Mouse (Mus musculus) stomach, postnatal 0 days (tissue): ENCODE data around the gene Hist1h4d. TPM values are rescaled to one million over a fixed set of nuclear protein-coding genes. Genes with fewer than 3 reads are reported as not detected.
"Not testable (repeated sequence)": the region's sequence is repeated elsewhere in the genome, so short reads cannot be mapped to it uniquely, and the experiment has no call there.

Source experiments
- ATAC-seq: fragments of 200-750 bp; cut with Nextera tagmentation; 2 replicates; pipeline ENCODE4 v1.8.0; 2017; ENCODE audit not compliant: low FRiP score, low TSS enrichment
- DNase-seq: peaks from one replicate; pipeline ENCODE4 v3.0.0-alpha.2; 2016; ENCODE audit warnings: low spot score
- H3K27ac ChIP-seq: fragments of 300-500 bp; sonication (generic); replicated peaks from 2 replicates; pipeline ENCODE4 v1.5.1; 2014; ENCODE audit warnings: mild to moderate bottlenecking, control low read depth
- H3K27me3 ChIP-seq: fragments of 300-500 bp; sonication (generic); 2 replicates; pipeline ENCODE4 v1.6.1; 2014; ENCODE audit warnings: low read length; ENCODE audit not compliant: control insufficient read depth, insufficient read depth
- H3K36me3 ChIP-seq: fragments of 300-500 bp; sonication (generic); 2 replicates; pipeline ENCODE4 v1.6.1; 2014; ENCODE audit warnings: low read length, mixed read lengths; ENCODE audit not compliant: control insufficient read depth, insufficient read depth
- H3K4me1 ChIP-seq: fragments of 300-500 bp; sonication (generic); replicated peaks from 2 replicates; pipeline ENCODE4 v1.6.1; 2014; ENCODE audit warnings: antibody characterized with exemption; ENCODE audit not compliant: control insufficient read depth, insufficient read depth
- H3K4me2 ChIP-seq: fragments of 300-500 bp; sonication (generic); replicated peaks from 2 replicates; pipeline ENCODE4 v1.6.1; 2014; ENCODE audit warnings: low read depth, mild to moderate bottlenecking, control low read depth, moderate library complexity
- H3K4me3 ChIP-seq: fragments of 300-500 bp; sonication (generic); 2 replicates; pipeline ENCODE4 v1.5.1; 2014; ENCODE audit warnings: low read depth, low read length, control low read depth
- H3K9ac ChIP-seq: fragments of 300-500 bp; sonication (generic); 2 replicates; pipeline ENCODE4 v1.6.1; 2014; ENCODE audit warnings: mild to moderate bottlenecking, low read length, control low read depth, mixed read lengths
- H3K9me3 ChIP-seq: fragments of 300-500 bp; sonication (generic); 2 replicates; pipeline ENCODE4 v1.6.1; 2016; ENCODE audit warnings: low read length; ENCODE audit not compliant: control insufficient read depth
- CTCF ChIP-seq: IDR thresholded peaks from 2 replicates; pipeline ENCODE4 v1.5.1; 2016; ENCODE audit warnings: antibody characterized with exemption, low read depth, mild to moderate bottlenecking, moderate library complexity
- EP300 ChIP-seq: optimal IDR thresholded peaks from 2 replicates; pipeline ENCODE3; 2016; ENCODE audit warnings: antibody characterized with exemption
- WGBS: fragments of 180-500 bp; shearing (Covaris S2); extraction: QIAGEN DNeasy Blood & Tissue Kit; methylation state at CpG from one replicate; pipeline ENCODE4 v1.1.7; 2014; 5-methylcytosine and 5-hydroxymethylcytosine counted together
- polyA plus RNA-seq: library from polyadenylated mRNA; unstranded; fragments of >200 nt; fragmentation: Nextera tagmentation; extraction: Ambion mirVana; gene quantifications from 2 replicates; pipeline ENCODE4 v1.2.1, GENCODE M21; 2015

Hist1h4d gene
- polyA plus RNA-seq, 1 experiment from 2014 or later = 48.7 TPM

- no peaks in the 10 kb centered on the region for H3K36me3 ChIP-seq
- H3K9ac ChIP-seq = peak overlapping the region; percentile 76
- under 1% methylated on average over 21 of the region's 21 CpGs for WGBS
- H3K4me1 ChIP-seq = 0 out of 2 replicates have a peak, but pooled peaks cover 2% of the 10 kb centered on the region
- H3K9me3 ChIP-seq = no peaks in the 10 kb centered on the region
- peak overlapping the region; percentile 80 for H3K4me2 ChIP-seq
- DNase-seq (peak; percentile 83), ATAC-seq (peak; percentile 43; the same call in 1 of the 2 replicates)
- H3K27ac ChIP-seq = peak overlapping the region; percentile 97
- TF ChIP-seq EP300 (no peak), CTCF (no peak)
- no peaks in the 10 kb centered on the region for H3K27me3 ChIP-seq
- H3K4me3 ChIP-seq = peak overlapping the region; percentile 57
Measured at GRCm38 (mm10) chr13:23585029-23585441, 3.6 kb downstream of the Hist1h4d start.

GRCm38 (mm10) chr13:23585442-23586098 is 4.2 kb downstream of the Hist1h4d start:
- under 1% methylated on average over 18 of the region's 36 CpGs for WGBS
- peak overlapping the region; percentile 57 for H3K4me3 ChIP-seq
- ATAC-seq = peak; percentile 89
- peak overlapping the region; percentile 76 for H3K9ac ChIP-seq
- not testable (repeated sequence) for H3K36me3 ChIP-seq, H3K9me3 ChIP-seq, H3K27me3 ChIP-seq, H3K4me1 ChIP-seq
- DNase-seq = peak; percentile 63
- peak overlapping the region; percentile 97 for H3K27ac ChIP-seq
- peak overlapping the region; percentile 80 for H3K4me2 ChIP-seq

GRCm38 (mm10) chr13:23586099-23586939 is 4.9 kb downstream of the Hist1h4d start:
- Histone ChIP-seq H3K4me3 (peak overlapping the region; percentile 57), H3K27ac (peak overlapping the region; percentile 93), H3K4me1 (0 out of 2 replicates have a peak, but pooled peaks cover 2% of the 10 kb centered on the region), H3K9me3 (no peaks in the 10 kb centered on the region), H3K36me3 (no peaks in the 10 kb centered on the region), H3K27me3 (no peaks in the 10 kb centered on the region), H3K9ac (peak overlapping the region; percentile 62), H3K4me2 (peak overlapping the region; percentile 67)
- no peak for DNase-seq
- no peak for ATAC-seq
- WGBS = under 1% methylated on average over 22 of the region's 22 CpGs
- TF ChIP-seq EP300 (no peak), CTCF (no peak)

DNA sequence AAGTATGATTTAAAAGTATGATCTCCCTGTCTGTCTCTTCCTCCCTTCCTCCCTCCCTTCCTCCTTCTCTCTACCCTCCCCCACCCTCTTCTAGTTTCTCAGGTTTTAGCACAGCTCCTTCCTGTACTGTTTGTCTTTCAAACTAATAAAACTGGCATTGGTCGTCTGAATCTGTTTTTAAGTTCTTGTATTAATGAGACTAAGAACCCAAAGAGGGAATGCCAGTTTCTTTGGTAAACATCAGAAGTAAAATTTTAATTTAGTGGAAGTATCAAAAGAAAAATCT is 5.5 kb downstream of the Hist1h4d start:
- Histone ChIP-seq H3K27me3 (no peaks in the 10 kb centered on the region), H3K4me3 (peak overlapping the region; percentile 57), H3K27ac (peak overlapping the region; percentile 93), H3K9me3 (no peaks in the 10 kb centered on the region), H3K4me1 (0 out of 2 replicates have a peak, but pooled peaks cover 2% of the 10 kb centered on the region), H3K36me3 (no peaks in the 10 kb centered on the region), H3K4me2 (peak overlapping the region; percentile 67), H3K9ac (peak overlapping the region; percentile 62)
- TF ChIP-seq CTCF (no peak), EP300 (no peak)
- WGBS = 3% methylated on average over 1 of the region's 1 CpGs
- DNase-seq (no peak), ATAC-seq (no peak)

DNA sequence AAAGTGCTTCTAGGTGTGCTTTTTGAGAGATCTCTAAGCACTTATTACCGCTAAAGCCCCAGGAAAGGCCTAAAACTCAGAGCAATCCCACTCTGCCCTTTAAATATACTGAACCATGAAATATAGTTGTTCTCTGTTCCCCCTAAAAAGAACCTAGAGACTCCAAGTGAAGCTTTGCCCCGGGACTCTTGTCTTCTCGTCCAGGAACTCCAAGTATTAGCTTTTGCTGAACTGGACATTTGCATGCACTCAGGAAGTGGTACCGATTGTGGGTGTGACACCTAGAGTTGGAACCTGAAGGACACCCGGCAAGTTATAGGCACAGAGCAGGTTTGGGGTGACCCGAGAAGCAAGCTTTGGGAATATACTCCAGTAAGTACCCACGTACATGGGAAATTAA is 9.8 kb downstream of the Hist1h4d start:
- DNase-seq (no peak), ATAC-seq (no peak)
- 93% methylated on average over 7 of the region's 7 CpGs for WGBS
- H3K27ac ChIP-seq = no peak overlapping the region
- H3K4me2 ChIP-seq = no peak overlapping the region
- no peaks in the 10 kb centered on the region for H3K4me1 ChIP-seq
- no peaks in the 10 kb centered on the region for H3K27me3 ChIP-seq
- no peak for TF ChIP-seq EP300
- no peaks in the 10 kb centered on the region for H3K36me3 ChIP-seq
- no peak overlapping the region for H3K9ac ChIP-seq
- H3K4me3 ChIP-seq = no peak overlapping the region
- H3K9me3 ChIP-seq = no peaks in the 10 kb centered on the region

DNA sequence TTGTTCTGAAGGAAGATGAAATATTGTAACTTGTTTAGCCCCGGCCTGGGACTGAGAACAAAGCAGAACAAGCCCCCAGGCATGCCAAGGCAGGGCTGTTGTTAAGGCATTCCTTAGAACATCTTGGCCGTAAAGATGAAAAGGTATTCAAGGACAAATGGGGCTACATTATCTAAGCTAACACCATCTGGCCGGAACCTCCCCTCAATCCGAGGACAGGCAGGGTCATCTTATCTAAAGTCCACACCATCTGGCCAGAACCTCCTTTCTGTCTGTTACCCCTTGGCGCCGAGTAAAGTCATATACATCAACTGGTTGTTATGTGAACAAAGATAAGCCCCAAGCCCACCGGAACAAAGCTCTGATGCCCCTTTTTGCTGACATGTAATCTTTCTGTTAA is 10.5 kb downstream of the Hist1h4d start:
- H3K9ac ChIP-seq, ATAC-seq, H3K9me3 ChIP-seq, H3K27me3 ChIP-seq, H3K4me3 ChIP-seq, H3K27ac ChIP-seq, H3K4me1 ChIP-seq, H3K4me2 ChIP-seq, H3K36me3 ChIP-seq, DNase-seq: not testable (repeated sequence)
- 74% methylated on average over 7 of the region's 7 CpGs for WGBS
